Mouse (Mus musculus) adrenal gland, adult (tissue): ENCODE data around the gene Gpank1.
"Not testable (repeated sequence)": the region's sequence is repeated elsewhere in the genome, so short reads cannot be mapped to it uniquely, and the experiment has no call there.

Experiments
- DNase-seq, 2 experiments: peaks; one replicate each; pipeline ENCODE4 v3.0.0; 2022 to 2023; ENCODE audit warnings: low spot score in 1 of 2; ENCODE audit not compliant: inconsistent age in 2 of 2

Gpank1 gene

DNA sequence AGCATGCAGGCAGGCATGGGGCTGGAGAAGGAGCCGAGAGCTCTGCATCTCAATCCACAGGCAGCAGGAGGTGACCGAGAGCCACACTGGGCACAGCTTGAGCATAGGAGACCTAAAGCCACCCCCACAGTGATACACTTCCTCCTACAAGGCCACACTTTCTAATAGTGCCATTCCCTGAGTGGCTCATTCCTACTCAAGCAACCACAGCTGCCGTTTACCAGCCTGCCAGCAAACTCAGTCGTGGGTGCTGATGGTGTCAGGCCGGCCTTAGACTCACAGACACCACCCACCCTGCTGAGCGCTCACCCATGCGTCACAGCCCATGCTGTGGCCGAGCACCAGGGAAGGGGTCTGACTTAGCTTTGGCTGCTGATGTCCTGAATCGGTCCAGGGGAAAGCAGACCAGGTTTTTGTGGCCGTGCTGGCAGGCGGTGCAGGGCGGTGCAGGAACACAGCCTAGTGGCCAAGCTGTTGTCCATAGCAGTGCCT is 24.0 kb upstream of the Gpank1 start:
- no peak for DNase-seq

DNA sequence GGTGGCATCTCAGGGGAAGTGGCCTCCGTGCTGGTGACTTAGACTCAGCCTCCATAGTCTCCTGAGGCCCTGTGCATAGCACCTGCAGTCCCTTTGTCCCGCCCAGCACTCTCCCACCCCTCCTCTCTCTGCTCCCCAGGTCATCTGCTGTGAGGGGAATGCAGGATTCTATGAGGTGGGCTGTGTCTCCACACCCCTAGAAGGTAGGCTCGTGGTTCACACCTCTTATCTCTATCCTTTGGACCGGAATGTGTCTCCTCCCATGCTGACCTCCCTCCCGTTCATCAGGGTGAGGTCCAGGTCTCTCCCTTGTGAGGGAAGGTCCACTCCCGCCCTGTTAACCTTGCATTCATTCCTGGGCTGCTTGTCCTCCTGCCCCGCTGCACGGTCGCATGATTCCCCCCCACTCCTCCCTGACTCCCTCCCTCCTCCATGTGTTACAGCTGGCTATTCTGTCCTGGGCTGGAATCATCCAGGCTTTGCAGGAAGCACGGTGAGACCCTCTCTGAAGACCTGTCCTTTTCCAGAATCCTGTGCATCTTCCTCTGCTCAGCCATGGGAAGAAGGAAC is 21.0 kb upstream of the Gpank1 start:
- DNase-seq, result no peak

- DNase-seq, result peak; percentile 45 to 56
Measured at GRCm38 (mm10) chr17:35101161-35101560, 20.1 kb upstream of the Gpank1 start.

DNA sequence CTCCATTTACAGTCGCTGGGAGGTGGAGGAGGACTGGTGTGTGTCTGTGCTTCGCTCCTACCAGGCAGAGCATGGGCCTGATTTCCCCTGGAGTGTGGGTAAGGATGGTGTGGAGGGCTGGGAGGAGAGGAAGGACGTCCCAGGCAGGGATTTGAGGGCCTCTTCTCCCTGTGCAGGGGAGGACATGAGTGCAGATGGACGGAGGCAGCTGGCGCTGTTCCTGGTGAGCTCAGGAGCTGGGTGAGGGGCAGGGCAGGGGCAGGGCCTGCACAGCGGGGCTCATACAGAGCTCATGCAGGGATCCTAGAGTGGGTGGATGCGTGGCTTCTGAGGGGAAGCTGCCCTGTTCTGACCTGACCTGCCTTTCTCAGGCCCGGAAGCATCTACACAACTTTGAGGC is 19.0 kb upstream of the Gpank1 start:
- peak in 1 of 2 experiments; percentile 16 for DNase-seq

GRCm38 (mm10) chr17:35103221-35103690 is 18.0 kb upstream of the Gpank1 start:
- DNase-seq, result peak in 1 of 2 experiments; percentile 40

GRCm38 (mm10) chr17:35104079-35104478 is 17.2 kb upstream of the Gpank1 start:
- DNase-seq, result no peak

- DNase-seq, result no peak
Measured at GRCm38 (mm10) chr17:35104754-35105153, 16.5 kb upstream of the Gpank1 start.

GRCm38 (mm10) chr17:35105740-35106389 is 15.4 kb upstream of the Gpank1 start:
- DNase-seq, result peak in 1 of 2 experiments; percentile 60

GRCm38 (mm10) chr17:35106522-35106921 is 14.7 kb upstream of the Gpank1 start:
- DNase-seq, result no peak

DNA sequence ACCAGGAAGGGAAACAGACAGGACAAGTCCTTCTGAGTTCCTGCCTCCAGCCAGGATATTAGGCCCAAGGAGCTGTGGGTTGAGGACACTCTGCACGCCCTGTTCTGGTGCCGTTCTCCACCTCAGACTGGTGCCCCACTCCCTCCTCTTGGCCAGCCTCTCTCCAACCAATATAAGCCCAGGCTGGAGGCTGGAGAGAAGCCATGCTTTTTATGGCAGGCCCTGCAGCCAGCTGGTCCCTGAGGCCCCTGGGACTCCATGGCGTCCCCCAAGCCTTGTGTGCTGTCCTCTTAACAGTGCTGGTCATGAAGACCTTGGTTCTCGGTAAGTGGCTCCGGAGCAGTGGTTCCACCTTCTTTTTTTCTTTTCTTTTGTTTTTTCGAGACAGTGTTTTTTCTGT is 13.2 kb upstream of the Gpank1 start, which contains the start of gene Ly6g5c:
Gene Ly6g5c, plus strand, starts transcription at position 183 of the 400 bp plus-strand sequence.
- DNase-seq, result no peak

DNA sequence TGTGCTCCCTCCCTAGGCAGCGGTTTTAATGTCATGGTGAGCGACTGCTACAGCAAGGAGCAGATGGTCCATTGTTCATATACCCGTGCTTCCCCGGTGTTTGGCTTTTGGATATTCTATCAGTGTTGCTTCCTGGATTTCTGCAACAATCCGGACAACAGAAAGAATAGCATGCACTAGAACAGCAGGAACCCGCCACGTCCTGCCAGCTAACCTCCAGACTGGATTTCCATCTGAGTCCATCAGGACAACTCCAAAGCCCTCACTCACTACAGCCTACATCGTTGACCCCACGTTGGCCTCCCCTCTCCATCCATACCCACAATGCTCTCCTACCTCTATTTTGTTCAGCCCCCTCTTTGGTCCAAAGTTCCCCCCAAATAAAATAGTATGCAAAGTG is 9.5 kb upstream of the Gpank1 start:
- DNase-seq, result no peak

GRCm38 (mm10) chr17:35115046-35116019 is 5.9 kb upstream of the Gpank1 start, which contains the start of gene Ly6g5b:
TSS of gene Ly6g5b (minus strand) at chr17:35115428.
- peak in 1 of 2 experiments; percentile 59 for DNase-seq

DNA sequence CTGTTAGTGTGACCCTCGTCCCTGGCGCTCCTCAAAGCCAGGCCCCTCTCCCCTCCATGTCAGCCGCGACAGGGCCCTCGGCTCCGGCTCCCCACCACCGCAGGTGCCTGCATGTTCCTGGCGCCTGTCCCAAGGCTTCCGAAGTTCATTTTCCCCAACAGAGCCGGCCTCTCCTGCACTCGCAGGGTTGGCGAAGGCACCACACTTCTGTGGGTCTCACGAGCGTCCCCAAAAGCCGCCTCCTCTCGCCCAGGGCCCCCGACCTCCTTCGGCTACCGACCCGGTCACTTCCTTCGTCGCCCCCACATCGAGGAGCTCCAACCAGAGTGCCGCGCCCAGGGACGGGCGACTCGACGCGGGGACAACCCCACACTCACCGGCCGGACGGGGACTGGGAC is 511 bp upstream of the Gpank1 start:
- peak in 1 of 2 experiments; percentile 76 for DNase-seq

DNA sequence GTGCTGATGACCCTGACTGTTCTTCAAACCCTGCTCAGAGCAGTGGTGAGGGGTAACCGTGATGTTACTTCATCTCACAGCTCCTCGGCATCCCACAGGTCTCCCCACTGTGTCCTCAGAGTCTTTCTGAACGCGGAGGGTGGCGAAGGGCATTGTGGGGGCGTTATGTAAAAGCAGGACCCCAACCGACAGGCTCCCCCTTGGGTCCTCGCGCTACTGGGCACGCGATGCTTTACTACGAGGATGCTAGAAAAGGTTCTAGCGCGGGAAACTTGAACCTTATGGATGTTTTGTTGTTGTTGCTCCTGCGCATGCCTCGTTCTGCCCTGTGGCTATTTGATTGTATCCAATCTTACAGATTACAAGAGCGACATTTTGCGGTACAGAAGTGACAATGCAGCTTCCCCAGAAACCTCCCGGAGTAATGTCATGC is 632 bp downstream of the Gpank1 start, which contains the start of gene Csnk2b:
Gene Csnk2b, minus strand, starts transcription at position 183 of the 433 bp plus-strand sequence.
- DNase-seq, result peak; percentile 66 to 85

DNA sequence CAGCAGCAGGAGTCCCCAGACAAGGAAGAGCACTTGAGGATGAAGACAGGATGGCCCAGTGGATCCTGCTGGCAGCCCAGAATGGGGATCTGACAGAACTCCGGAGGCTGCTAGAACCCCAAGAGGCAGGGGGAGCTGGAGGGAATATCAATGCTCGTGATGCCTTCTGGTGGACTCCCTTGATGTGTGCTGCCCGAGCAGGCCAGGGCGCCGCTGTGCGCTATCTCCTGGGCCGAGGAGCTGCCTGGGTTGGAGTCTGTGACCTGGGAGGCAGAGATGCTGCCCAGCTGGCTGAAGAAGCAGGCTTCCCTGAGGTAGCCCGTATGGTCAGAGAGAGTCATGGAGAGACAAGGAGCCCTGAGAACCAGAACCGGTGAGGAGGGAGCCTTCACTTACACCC is 2.0 kb downstream of the Gpank1 start:
- not testable (repeated sequence) for DNase-seq

- DNase-seq, result not testable (repeated sequence)
Measured at GRCm38 (mm10) chr17:35124261-35124896, 3.1 kb downstream of the Gpank1 start.

GRCm38 (mm10) chr17:35125081-35125480 is 3.8 kb downstream of the Gpank1 start:
- DNase-seq, result no peak

- no peak for DNase-seq
Measured at GRCm38 (mm10) chr17:35125578-35125977, 4.3 kb downstream of the Gpank1 start.

DNA sequence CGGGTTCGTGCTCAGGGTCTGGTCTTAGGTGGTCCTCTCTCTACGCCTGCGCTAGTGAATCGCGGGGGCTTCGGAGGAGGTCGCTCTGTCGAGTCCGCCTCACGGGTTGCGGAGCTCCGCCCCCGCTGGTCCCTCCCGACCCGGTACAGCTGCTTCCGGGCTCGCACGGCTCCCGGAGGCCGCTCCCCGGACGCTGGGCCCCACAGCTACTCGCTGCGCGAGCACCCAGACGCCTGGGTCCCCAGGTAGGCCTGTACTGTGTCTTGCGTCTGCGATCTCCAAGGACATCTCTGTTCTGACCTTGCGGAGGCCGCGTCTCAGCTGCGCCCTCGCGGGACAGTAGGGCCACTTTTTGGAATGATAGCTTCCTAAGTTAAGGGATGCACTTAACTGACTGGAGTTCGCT is 5.0 kb downstream of the Gpank1 start, which contains the start of gene D17H6S53E:
Gene D17H6S53E, plus strand, starts transcription at position 168 of the 406 bp plus-strand sequence.
- peak; percentile 86 to 94 for DNase-seq

- peak in 1 of 2 experiments; percentile 64 for DNase-seq
Measured at GRCm38 (mm10) chr17:35127017-35127416, 5.8 kb downstream of the Gpank1 start.
